Comparison of ENCODE assay signal across 8 mouse cellular contexts in genomic region chr8:83660995-83661680, GRCm38 (mm10). TPM values are rescaled to one million over a fixed set of nuclear protein-coding genes. Genes with fewer than 3 reads are reported as not detected.
DNase-seq lines count a peak whose midpoint lies in the region; ATAC-seq lines count a peak whose summit lies in the region.

No protein-coding gene starts in this region.

- H3K27ac ChIP-seq in hindbrain, embryonic 14.5 days: no peak overlapping the region
- no peak overlapping the region; the same call in 1 of the 2 replicates for H3K27ac ChIP-seq in liver, embryonic 12.5 days
- peak overlapping the region; percentile 72 for H3K27ac ChIP-seq in stomach, embryonic 15.5 days

- H3K4me1 ChIP-seq in hindbrain, embryonic 14.5 days (replicated peaks; ENCODE audit: control insufficient read depth, insufficient read depth, low read length): peaks cover 13% of the 10 kb centered on the region
- H3K4me1 ChIP-seq in liver, embryonic 12.5 days: peaks cover 52% of the 10 kb centered on the region
- H3K4me1 ChIP-seq in stomach, embryonic 15.5 days: peaks cover 53% of the 10 kb centered on the region

- peak; percentile 42 for DNase-seq in adrenal gland, postnatal 10 days
- DNase-seq in adrenal gland, adult 18-20 months (ENCODE audit: low spot score in 2 of 2): no peak
- DNase-seq in embryo, embryonic 11 days: peak; percentile 67
- DNase-seq in hindbrain, embryonic 14.5 days (ENCODE audit: low spot score): no peak
- DNase-seq in layer of hippocampus, postnatal 36 days: no peak
- no peak for DNase-seq in urinary bladder, postnatal 4 days (ENCODE audit: low spot score in 2 of 2)

- H3K27me3 ChIP-seq in hindbrain, embryonic 14.5 days (ENCODE audit: control insufficient read depth, insufficient read depth, low read length): no peaks in the 10 kb centered on the region
- no peaks in the 10 kb centered on the region for H3K27me3 ChIP-seq in liver, embryonic 12.5 days (replicated peaks)
- H3K27me3 ChIP-seq in stomach, embryonic 15.5 days (replicated peaks): no peaks in the 10 kb centered on the region

- peaks cover 16% of the 10 kb centered on the region for H3K36me3 ChIP-seq in hindbrain, embryonic 14.5 days (replicated peaks; ENCODE audit: control insufficient read depth, insufficient read depth)
- peaks cover 9% of the 10 kb centered on the region; the same call in 1 of the 2 replicates for H3K36me3 ChIP-seq in liver, embryonic 12.5 days
- no peaks in the 10 kb centered on the region; the same call in none of the 2 replicates for H3K36me3 ChIP-seq in stomach, embryonic 15.5 days

- no peaks in the 10 kb centered on the region for H3K9me3 ChIP-seq in hindbrain, embryonic 14.5 days (ENCODE audit: control insufficient read depth, low read length)
- no peaks in the 10 kb centered on the region for H3K9me3 ChIP-seq in liver, embryonic 12.5 days (replicated peaks)
- H3K9me3 ChIP-seq in stomach, embryonic 15.5 days: no peaks in the 10 kb centered on the region

- 0 out of 2 replicates have a peak, but pooled peaks have one; percentile 1 for ATAC-seq in hindbrain, embryonic 14.5 days (ENCODE audit: low FRiP score)
- no peak for ATAC-seq in liver, embryonic 12.5 days
- ATAC-seq in stomach, embryonic 15.5 days (ENCODE audit: insufficient read depth, low FRiP score, low read depth): peak; percentile 25; the same call in 1 of the 2 replicates

- no peak overlapping the region for H3K4me3 ChIP-seq in hindbrain, embryonic 14.5 days (replicated peaks; ENCODE audit: low read length)
- no peak overlapping the region for H3K4me3 ChIP-seq in liver, embryonic 12.5 days
- peak overlapping the region; percentile 23 for H3K4me3 ChIP-seq in stomach, embryonic 15.5 days (replicated peaks)

- 20% methylated on average over 22 of the region's 22 CpGs for WGBS in hindbrain, embryonic 14.5 days
- WGBS in liver, embryonic 12.5 days (ENCODE audit: insufficient replicate concordance): 38% methylated on average over 22 of the region's 22 CpGs
- WGBS in stomach, embryonic 15.5 days: 15% methylated on average over 22 of the region's 22 CpGs

- peak overlapping the region; percentile 8; the same call in 1 of the 2 replicates for H3K4me2 ChIP-seq in hindbrain, embryonic 14.5 days (replicated peaks)
- peak overlapping the region; percentile 45 for H3K4me2 ChIP-seq in liver, embryonic 12.5 days
- peak overlapping the region; percentile 46 for H3K4me2 ChIP-seq in stomach, embryonic 15.5 days

- peak overlapping the region; percentile 35; the same call in 1 of the 2 replicates for H3K9ac ChIP-seq in hindbrain, embryonic 14.5 days
- peak overlapping the region; percentile 4; the same call in 1 of the 2 replicates for H3K9ac ChIP-seq in liver, embryonic 12.5 days
- no peak overlapping the region for H3K9ac ChIP-seq in stomach, embryonic 15.5 days

RNA-seq across cellular contexts. Expression of gene Ptger1, which starts 5.3 kb away (rescaled TPM):
- total RNA-seq in adrenal gland, postnatal 10 days (2021): 1 to 10 TPM in 1 of 2 experiments, under 1 TPM in 1; 0.75 to 1.4 TPM
- under 1 TPM; 0.45 to 0.99 TPM for total RNA-seq in adrenal gland, adult 18-20 months (2021)
- polyA plus RNA-seq in hindbrain, embryonic 14.5 days (2014; fragmentation: Nextera tagmentation; extraction: Ambion mirVana): 1.8 and 1.9 TPM in 2 replicates
- polyA plus RNA-seq in liver, embryonic 12.5 days (2016; fragmentation: Nextera tagmentation; extraction: Ambion mirVana): 0.25 and 0.41 TPM in 2 replicates
- polyA plus RNA-seq in stomach, embryonic 15.5 days (2015; fragmentation: Nextera tagmentation; extraction: Ambion mirVana): 4.4 and 5.4 TPM in 2 replicates
- total RNA-seq in layer of hippocampus, postnatal 36 days (2021): 1 to 10 TPM in 1 of 2 experiments, under 1 TPM in 1; 1.00 to 1.4 TPM

RNA-seq across cellular contexts. Expression of gene Gipc1, which starts 8.7 kb away (rescaled TPM):
- 10 to 100 TPM; 51.4 to 52.5 TPM for total RNA-seq in adrenal gland, postnatal 10 days (2021)
- 10 to 100 TPM; 26.2 to 29.8 TPM for total RNA-seq in adrenal gland, adult 18-20 months (2021)
- 102 and 119 TPM in 2 replicates for polyA plus RNA-seq in hindbrain, embryonic 14.5 days (2014; fragmentation: Nextera tagmentation; extraction: Ambion mirVana)
- 80.0 and 80.4 TPM in 2 replicates for polyA plus RNA-seq in liver, embryonic 12.5 days (2016; fragmentation: Nextera tagmentation; extraction: Ambion mirVana)
- polyA plus RNA-seq in stomach, embryonic 15.5 days (2015; fragmentation: Nextera tagmentation; extraction: Ambion mirVana): 183 and 191 TPM in 2 replicates
- total RNA-seq in layer of hippocampus, postnatal 36 days (2021): 10 to 100 TPM; 56.9 to 58.1 TPM

RNA-seq across cellular contexts. Expression of gene Pkn1, which starts 37.8 kb away (rescaled TPM):
- 100 to 1,000 TPM; 130 to 163 TPM for total RNA-seq in adrenal gland, postnatal 10 days (2021)
- 100 to 1,000 TPM; 124 to 126 TPM for total RNA-seq in adrenal gland, adult 18-20 months (2021)
- polyA plus RNA-seq in hindbrain, embryonic 14.5 days (2014; fragmentation: Nextera tagmentation; extraction: Ambion mirVana): 30.2 and 30.4 TPM in 2 replicates
- 17.5 and 19.5 TPM in 2 replicates for polyA plus RNA-seq in liver, embryonic 12.5 days (2016; fragmentation: Nextera tagmentation; extraction: Ambion mirVana)
- 29.2 and 34.8 TPM in 2 replicates for polyA plus RNA-seq in stomach, embryonic 15.5 days (2015; fragmentation: Nextera tagmentation; extraction: Ambion mirVana)
- 10 to 100 TPM; 53.0 to 54.8 TPM for total RNA-seq in layer of hippocampus, postnatal 36 days (2021)

RNA-seq across cellular contexts. Expression of gene Dnajb1, which starts 53.1 kb away (rescaled TPM):
- 10 to 100 TPM; 24.7 to 28.8 TPM for total RNA-seq in adrenal gland, postnatal 10 days (2021)
- 10 to 100 TPM; 75.9 to 83.0 TPM for total RNA-seq in adrenal gland, adult 18-20 months (2021)
- polyA plus RNA-seq in hindbrain, embryonic 14.5 days (2014; fragmentation: Nextera tagmentation; extraction: Ambion mirVana): 45.8 and 47.8 TPM in 2 replicates
- 65.1 and 69.8 TPM in 2 replicates for polyA plus RNA-seq in liver, embryonic 12.5 days (2016; fragmentation: Nextera tagmentation; extraction: Ambion mirVana)
- polyA plus RNA-seq in stomach, embryonic 15.5 days (2015; fragmentation: Nextera tagmentation; extraction: Ambion mirVana): 55.1 and 62.6 TPM in 2 replicates
- total RNA-seq in layer of hippocampus, postnatal 36 days (2021): 10 to 100 TPM; 46.3 to 51.8 TPM

RNA-seq across cellular contexts. Expression of gene Tecr, which starts 53.4 kb away (rescaled TPM):
- total RNA-seq in adrenal gland, postnatal 10 days (2021): 100 to 1,000 TPM; 305 to 336 TPM
- total RNA-seq in adrenal gland, adult 18-20 months (2021): 100 to 1,000 TPM; 498 to 523 TPM
- polyA plus RNA-seq in hindbrain, embryonic 14.5 days (2014; fragmentation: Nextera tagmentation; extraction: Ambion mirVana): 1,444 and 1,536 TPM in 2 replicates
- 371 and 378 TPM in 2 replicates for polyA plus RNA-seq in liver, embryonic 12.5 days (2016; fragmentation: Nextera tagmentation; extraction: Ambion mirVana)
- 561 and 565 TPM in 2 replicates for polyA plus RNA-seq in stomach, embryonic 15.5 days (2015; fragmentation: Nextera tagmentation; extraction: Ambion mirVana)
- total RNA-seq in layer of hippocampus, postnatal 36 days (2021): 100 to 1,000 TPM; 511 to 514 TPM

Comparison
In these comparisons a context has a peak if more than half of its experiments do, and no peak if none do; other contexts are left out.
1. DNase-seq: peak in adrenal gland, postnatal 10 days (single experiment) and embryo, embryonic 11 days (single experiment); none in adrenal gland, adult 18-20 months (0 of 2), hindbrain, embryonic 14.5 days (single experiment), layer of hippocampus, postnatal 36 days (0 of 2) and urinary bladder, postnatal 4 days (0 of 2).
2. Peak in every context shown above with its lines, with median percentiles within 50 percentile points of each other: H3K4me2 ChIP-seq.